Mouse (Mus musculus) embryo, embryonic 9.5 days (tissue): ENCODE data around the gene Zfp383.
"Not testable (repeated sequence)": the region's sequence is repeated elsewhere in the genome, so short reads cannot be mapped to it uniquely, and the experiment has no call there.

Experiments used
- DNase-seq: peaks from one replicate; pipeline ENCODE4 v3.0.0-alpha.2; 2017; ENCODE audit errors: extremely low spot score

Gene Zfp383

DNA sequence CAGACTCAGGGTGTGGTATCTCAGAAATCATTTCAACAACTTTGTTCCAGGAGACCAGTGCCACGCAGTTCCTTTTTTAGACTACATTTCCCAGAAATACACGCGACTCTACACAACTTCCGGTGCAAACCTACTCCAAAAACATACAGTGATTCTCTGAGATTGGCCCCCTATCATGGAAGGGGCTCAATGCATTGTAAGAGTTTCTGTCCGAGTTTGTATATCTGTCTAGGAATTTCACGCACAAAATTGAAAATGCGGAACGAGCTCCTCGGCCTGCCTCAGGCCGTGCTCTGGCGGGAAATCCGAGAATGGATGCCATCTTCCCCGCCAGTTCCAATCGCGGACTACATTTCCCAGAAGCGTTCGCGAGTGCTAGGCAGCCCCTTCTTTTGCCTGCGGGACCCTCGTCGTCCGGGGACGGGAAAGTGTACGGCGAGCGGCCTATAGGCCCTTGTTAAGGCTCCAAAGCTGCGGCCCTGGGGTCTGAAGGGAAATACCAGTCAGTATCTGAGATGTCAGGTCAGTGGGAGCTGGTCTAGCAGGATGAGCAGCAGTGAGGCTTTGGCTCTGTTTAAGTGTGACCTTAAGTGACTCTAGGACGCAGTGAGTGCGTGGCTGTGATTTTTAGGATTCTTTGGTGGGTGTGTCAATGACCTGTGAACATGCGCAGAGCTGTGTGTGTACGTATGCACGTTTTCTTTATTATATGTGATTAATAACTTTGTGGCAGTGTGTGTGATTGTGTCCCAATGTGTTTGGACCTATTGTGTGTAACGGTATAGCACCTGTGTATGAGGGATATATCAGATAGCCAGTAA is at the start of gene Zfp383:
Gene Zfp383 (plus strand): TSS at position 94 of the 821 bp plus-strand sequence.
- peak; percentile 93 for DNase-seq

DNA sequence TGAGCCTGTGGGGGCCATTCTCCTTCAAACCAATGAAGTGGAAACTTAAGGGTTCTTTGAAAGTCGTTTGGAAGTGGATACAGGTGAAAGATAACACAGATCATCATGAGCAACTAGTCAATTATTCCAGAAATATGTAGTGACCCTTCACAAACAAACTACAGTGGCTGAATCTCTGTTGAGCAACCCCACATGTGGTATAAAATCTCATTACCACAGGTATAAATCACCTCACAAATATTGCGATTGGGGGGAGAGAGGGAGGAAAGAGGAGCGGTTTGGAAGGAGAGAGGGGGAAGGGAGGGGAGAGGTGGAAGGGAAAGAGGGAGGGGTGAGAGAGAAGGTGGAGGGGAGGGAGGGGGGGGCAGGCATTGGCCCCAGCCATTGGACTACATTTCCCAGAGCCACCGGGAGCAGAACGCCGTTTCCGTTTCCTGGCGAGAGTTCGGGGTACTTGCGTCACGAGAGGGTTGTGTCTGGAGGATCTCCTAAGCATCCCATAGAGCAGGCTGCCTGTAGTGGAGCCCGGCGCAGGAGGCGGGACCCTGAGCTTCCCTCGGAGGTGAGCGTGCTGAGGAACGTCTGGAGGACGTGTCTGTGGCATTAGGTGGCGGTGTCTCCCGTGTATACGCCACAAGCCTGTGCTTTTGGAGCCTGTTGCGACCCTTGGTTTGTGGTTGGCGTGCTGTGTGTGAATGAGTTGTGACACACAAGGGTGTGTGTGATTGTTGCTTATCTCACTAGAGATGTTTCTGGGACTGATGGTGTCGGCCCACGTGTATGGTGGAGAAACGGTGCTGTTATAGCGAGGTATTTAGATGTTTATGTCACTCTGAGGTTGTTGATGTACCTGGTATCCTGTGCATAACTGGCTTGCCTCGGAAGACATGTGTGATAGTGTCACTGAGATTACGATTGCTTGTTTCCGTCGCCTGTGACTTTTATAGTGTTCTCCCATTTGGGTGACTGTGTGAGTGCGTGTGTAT is 48.2 kb upstream of the Zfp383 start, which contains the start of gene Zfp420:
Gene Zfp420 (plus strand): TSS at position 448 of the 986 bp plus-strand sequence.
- DNase-seq, result peak; percentile 87

DNA sequence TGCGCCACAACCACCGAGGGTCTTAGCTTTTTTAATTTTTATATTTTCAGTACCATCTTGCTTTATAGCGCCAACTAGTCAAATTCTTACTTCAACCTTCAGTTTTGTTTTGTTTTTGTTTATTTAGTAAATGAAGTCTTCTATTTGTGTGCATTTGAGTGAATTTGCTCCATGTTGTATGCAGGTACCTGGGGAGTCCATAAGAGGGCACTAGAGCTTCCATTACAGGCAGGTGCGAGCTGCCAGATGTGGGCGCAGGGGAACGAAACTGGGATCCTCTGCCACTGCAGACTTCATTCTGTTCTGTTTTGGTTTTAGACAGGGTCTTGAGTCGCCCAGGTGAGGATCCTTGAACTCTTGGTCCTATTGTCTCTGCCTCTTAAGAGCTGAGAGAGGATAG is 46.4 kb upstream of the Zfp383 start:
- no peak for DNase-seq

DNA sequence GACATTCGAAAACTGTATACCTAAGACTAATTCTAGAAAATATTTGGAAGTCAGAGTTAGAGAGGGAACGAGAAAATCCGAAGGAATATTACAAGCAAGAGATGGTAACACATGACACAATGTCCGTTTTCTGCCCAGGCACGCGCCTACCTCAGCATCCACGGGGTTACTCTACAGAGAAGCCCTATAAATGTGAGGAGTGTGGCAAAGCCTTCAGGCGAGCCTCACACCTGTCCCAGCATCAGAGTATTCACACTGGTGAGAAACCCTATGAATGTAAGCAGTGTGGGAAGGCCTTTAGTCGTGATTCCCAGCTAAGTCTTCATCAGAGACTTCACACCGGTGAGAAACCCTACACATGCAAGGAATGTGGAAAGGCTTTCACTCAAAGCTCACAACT is 33.8 kb upstream of the Zfp383 start:
- no peak for DNase-seq

DNA sequence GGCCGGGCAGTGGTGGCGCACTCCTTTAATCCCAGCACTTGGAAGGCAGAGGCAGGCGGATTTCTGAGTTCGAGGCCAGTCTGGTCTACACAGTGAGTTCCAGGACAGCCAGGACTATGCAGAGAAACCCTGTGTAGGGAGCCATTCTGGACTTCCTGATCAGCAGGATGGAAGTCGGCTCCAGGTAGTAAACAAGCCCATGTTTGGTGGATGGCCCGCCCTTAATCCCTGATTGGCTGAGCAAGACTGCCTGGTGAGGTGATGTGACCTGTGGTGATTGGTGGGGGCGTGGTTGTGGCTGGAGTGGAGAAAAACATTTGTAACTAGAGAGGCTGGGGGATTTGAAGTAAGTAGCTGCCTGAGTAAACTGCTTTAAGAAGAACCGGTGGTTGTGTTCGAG is 30.5 kb upstream of the Zfp383 start:
- not testable (repeated sequence) for DNase-seq

DNA sequence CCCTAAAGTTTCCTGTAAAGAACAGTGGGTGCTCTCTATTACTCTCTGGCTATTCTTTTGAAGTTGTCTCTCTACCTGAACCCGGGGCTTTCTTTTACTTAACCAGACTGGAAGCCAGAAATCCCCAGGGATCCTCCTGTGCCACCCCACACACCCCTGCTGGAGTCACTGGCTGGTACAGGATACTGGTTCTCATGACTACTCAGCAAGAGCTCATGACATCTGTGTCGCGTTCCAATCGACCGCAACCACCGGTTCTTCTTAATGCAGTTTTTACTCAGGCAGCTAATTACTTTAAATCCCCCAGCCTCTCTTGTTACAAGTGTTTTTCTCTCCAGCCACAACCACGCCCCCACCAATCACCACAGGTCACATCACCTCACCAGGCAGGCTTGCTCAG is 28.0 kb upstream of the Zfp383 start:
- no peak for DNase-seq

DNA sequence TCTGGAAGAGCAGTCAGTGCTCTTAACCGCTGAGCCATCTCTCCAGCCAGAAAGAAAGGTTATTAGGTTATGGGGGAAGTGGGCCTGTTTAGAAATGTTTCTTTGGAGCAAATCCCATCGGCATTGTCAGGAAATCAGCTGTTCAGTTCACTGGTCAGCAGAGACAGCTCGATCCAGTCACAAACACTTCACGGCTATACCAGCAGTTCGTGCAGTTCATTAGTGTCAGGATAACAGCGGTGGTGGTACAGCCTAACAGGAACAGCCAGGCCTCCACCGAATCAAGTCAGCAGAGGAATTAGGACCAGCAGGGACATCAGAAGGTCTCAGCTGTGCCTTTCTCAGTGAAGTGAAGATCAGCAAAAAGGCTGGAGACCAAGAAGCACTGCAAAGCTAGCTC is 27.1 kb upstream of the Zfp383 start:
- DNase-seq, result no peak

DNA sequence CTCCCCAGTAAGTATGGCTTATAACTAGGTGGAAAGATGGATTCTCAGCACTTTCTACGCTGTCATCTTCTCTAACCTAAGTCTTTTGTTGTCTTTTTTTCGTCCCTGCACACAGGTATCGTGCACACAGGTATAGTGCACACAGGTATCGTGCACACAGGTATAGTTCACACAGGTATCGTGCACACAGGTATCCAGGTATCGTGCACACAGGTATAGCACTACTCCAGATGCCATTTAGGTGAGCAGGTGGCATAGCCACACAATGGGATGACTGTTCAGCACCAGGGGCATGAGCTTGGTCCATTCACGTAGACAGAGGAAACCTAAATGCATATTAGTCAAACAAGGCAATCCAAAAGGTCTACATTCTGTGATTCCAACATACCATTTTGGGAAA is 17.5 kb upstream of the Zfp383 start:
- DNase-seq, result no peak

DNA sequence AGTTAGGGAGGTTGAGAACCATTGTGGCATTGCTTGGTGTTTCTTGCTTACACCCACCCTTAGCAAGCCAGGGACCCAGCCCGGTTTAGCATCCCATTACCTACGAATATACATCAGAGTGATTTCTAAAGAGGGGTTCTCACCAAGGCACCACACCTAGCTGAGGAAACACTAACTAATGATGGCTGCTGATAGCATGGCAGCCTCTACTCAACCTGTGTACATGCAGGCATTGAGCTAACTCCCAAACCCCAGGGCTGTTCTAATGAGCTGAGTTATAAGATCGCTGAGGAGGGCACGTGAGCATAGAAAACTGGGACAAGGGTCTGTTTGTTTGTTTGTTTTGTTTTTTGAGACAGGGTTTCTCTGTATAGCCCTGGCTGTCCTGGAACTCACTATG is 15.3 kb upstream of the Zfp383 start:
- DNase-seq, result no peak

DNA sequence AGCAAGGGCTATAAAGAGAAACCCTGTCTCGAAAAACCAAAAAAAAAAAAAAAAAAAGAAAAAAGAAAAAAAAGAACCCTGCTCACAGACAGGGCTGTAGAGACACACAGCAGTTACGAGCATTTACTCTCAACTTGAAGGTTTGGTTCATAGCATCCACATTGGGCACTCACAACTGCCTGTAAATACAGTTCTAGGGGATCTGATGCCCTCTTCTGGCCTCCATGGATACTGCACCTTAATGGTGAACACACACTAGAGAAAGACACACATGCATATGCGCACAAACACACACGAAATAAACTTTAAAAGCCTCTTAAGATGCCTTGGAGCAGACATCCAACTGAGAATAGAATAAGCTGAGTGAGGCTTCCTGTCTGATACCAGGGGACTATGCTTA is 9.7 kb upstream of the Zfp383 start:
- DNase-seq, result no peak

DNA sequence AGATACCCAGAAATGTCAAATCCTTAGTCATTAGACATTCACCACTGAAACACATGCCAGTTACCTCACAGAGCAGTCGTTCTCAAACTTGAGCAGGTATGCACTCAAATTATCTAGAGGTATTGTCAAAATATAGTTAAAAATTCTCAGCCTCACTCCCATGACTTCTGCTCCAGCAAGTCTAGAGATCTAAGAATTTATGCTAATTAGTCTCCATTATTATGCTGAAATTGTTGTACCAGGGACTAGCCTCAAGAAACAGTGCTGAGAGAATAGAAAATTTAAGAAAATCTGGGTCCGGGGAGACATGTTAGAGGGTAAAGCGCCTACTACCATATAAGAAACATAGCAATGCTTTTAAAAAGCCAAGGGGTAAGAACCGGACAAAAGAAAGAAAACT is 3.9 kb upstream of the Zfp383 start:
- no peak for DNase-seq

DNA sequence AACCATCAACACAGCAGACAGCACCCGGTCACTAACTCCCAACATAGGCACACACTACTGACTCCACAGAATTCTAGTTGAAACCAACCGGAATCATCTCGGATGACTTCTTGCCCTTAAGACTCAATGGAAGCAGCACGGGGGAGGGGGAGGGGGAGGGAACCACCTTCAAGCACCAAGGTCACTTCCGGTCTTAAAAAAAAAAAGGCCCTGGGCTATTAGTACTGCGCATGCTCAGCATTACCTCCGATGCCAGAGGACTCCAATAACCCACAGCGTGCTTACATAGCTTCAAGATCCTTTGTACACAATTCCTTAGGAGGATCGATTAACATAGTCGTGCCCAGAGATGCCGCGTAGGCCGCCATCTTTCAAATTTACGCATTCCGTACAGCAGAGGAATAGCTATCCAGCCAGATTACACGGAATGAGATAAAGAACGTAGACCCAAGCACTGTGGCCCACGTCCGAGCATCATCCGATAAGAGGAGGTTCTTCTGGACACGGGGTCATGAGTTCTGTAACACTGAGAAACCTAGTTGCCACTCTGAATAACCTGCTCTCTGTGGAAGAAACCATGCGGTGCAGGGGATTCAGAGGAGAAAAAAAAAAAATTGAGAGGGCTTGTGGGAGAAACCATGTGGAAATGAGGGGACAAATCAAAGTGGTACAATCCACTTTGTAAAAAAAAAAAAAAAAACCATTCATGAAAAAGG is 1.9 kb upstream of the Zfp383 start, which contains the start of gene Zfp27:
Gene Zfp27 (minus strand): TSS at position 607 of the 716 bp plus-strand sequence.
- peak; percentile 85 for DNase-seq

DNA sequence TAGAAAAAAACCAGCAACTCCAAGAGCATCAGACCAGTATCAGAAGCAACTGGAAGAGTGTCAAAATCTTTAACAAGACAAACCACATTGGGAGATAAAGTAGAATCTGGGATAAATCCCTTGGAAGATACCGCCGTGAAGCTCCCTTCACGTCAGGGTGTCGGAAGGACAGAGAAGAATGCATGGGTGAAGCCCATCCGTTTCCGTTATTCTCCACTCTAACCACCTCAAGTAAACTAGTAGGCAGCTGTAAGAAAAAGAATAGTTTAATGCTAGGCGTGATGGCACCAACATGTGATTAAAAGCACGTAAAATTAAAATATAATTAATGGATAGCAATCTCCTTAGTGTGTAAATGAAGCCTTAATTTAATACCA is 1.4 kb upstream of the Zfp383 start:
- no peak for DNase-seq

DNA sequence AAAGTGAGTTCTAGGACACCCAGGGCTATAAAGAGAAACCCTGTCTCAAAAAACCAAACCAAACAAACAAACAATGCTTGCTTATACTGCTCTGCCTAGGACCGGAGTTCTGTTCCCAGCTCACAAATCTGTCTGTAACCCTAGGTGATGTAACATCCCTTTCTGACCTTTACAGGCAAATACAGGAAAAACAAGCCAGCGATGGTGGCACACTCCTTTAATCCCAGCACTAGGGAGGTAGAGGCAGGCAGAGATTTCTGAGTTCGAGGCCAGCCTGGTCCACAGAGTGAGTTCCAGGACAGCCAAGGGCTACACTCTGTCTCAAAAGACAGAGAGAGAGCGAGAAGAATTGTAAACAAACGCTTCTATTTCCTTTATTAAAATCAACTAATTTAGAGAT is 817 bp upstream of the Zfp383 start:
- DNase-seq, result no peak

DNA sequence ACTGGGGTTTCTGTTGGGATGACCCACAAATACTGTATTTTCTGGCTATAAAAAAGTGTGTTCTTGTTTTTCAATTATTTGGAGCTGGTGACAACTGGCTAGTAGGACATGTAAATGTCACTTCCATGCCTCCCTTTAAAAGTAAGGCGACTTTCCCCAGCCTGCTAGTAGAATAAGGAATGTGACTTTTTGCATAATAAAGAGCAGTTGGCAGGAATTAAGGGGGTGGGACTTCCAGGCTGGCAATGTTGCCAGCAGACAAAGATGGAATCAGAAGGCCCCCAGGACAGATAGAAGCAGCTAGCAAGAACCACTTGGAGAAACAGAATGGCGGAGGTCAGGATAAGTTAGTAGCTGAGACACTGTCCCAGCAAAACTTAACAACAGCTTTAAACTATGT is 2.2 kb downstream of the Zfp383 start:
- DNase-seq, result no peak

DNA sequence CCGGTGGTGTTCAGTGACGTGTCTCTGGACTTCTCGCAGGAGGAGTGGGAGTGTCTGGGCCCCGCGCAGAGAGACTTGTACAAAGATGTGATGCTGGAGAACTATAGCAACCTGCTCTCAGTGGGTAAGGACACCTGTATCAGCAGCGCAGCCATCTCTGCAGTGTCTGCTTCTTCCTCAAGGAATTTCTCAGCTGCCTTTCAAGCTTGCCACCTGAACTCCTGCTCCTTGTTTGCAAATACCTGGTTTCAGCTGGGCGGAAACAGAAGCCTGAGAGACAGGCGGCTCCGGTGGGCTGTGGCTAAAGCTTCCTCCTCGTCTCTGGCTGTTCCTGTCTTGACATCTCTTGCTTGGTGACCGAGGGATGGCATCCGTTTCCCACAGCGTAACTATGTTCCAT is 4.1 kb downstream of the Zfp383 start:
- DNase-seq, result no peak

DNA sequence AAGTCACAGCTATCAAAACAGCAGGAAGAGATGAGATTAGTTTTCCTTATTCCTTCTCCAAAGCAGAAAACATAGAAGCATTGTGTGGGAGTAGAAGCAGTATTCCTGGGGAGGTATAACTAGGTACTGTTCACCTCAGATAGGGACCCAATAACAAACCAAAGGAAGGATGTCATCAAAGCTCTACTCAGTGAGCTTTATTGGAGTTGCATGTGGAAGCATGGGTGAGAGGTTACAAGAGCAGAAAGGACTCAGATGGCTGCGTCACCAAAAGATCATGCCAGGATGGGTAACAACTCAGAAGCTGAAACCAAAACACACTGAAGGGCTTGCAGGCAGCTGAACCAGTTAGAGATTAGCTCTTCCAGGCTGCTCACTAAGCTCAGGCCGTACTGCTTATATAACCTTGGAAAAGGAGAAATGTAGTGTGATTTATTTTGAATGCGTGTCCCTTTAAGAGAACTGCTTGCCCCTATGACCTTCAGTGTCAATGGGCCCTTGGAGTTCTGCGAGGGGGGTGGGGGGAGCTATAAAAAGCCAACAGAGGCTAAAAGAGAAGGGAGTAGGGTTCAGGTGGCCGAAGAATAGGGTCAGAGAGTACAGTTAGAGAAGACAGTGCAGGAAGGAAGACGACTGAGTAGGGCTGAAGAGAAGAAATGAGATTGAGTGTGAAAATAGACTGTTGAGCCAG is 9.5 kb downstream of the Zfp383 start:
- DNase-seq, result no peak

DNA sequence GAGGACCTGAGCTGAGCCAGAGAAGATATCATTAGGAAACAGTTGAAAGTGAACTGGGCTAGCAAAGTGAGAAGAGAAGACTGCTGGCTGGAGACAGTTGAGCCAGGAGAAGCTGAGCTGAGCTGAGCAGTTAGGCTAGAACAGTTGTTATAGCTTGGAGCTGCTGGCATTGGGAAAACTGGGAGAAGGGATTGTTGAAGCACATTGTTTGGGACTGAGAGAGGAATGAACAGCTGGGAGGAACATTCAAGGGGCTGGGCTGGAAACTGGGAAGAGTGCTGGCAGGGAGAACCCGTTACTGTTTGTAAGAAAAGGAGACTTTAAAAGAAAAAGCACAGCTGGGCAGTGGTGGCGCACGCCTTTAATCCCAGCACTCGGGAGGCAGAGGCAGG is 10.0 kb downstream of the Zfp383 start:
- DNase-seq, result no peak

DNA sequence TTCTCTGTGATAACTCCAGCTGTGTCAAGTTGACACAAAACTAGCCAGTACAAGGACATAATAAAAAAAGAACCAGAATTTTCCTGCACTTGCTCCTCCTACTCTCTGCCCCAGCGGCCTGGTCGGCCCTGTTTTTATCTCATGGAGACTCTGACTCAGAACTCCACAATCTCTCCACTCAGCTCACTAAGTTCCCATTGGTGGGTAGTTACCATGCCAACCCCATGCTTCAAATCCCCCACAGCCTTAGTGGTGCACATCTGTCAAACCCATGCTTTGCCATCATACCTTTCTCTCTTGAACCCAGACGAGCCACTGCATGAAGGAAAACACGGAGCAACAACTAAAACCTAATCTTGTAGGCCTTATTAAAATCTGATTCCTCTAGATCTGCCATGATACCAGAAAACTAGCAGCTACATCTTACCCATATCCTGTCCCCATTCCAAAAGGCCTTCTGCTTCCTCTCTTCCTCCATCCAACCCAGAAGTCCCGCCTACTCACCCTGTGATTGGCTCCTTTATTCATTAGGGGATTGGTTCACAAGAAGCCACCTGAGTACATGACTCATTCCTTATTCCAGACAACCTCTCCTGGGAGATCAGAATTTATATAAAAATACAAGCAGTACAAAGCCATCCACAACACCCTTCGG is 13.5 kb downstream of the Zfp383 start:
- DNase-seq, result no peak

DNA sequence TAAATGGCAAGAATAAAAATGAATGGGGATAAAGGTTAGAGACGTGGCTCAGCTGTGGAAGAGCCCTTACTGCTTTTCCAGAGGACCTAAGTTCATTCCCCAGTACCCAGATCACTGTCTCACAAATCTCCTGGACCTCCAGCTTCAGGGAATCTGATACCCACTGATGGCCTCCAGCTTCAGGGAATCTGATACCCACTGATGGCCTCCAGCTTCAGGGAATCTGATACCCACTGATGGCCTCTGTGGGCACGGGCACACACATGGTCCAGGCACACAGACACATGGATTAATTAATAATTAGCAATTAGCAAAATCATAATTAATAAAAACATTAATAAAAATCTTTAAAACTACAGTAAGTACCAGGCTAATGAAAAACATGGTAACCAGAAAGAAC is 14.8 kb downstream of the Zfp383 start:
- DNase-seq, result no peak

DNA sequence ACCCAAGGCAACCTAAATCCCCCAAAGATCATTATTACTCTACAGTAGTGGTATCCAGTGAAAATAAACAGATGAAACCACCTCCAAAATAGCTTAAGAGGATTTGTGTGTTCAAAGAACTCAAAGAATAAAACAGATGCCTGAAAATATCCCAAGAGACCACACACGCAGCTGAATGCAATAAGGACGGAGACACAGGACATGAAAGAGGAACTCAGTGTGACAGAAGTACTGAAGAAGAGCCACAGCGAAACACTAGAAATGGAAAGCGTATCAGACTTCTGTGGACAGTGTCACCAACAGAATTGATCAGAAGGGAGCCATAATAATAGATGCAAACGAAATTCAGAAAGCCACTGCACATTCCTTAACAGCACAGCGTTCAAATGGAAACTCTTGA is 30.8 kb downstream of the Zfp383 start:
- DNase-seq, result no peak
